Mouse (Mus musculus) stomach, embryonic 14.5 days (tissue): ENCODE measurements around the gene Ell3. TPM values are rescaled to one million over a fixed set of nuclear protein-coding genes. Genes with fewer than 3 reads are reported as not detected.
A peak's percentile ranks its signal among the peaks of the same experiment; 100 is the strongest.

Experiments
- ATAC-seq: fragments of 200-750 bp; cut with Nextera tagmentation; 2 replicates; pipeline ENCODE4 v1.8.0; 2017; ENCODE audit warnings: low read depth, moderate TSS enrichment; ENCODE audit not compliant: insufficient number of reproducible peaks, insufficient read depth, low FRiP score
- H3K27ac ChIP-seq: fragments of 300-500 bp; sonication (generic); 2 replicates; pipeline ENCODE4 v1.5.1; 2014; ENCODE audit warnings: mild to moderate bottlenecking, low read length, moderate library complexity, mixed read lengths
- H3K27me3 ChIP-seq: fragments of 300-500 bp; sonication (generic); 2 replicates; pipeline ENCODE4 v1.6.1; 2014; ENCODE audit warnings: low read length, control low read depth, mixed read lengths; ENCODE audit not compliant: control insufficient read depth, insufficient read depth
- H3K36me3 ChIP-seq: fragments of 300-500 bp; sonication (generic); 2 replicates; pipeline ENCODE4 v1.6.1; 2014; ENCODE audit warnings: mild to moderate bottlenecking, control low read depth, low read length, moderate library complexity, mixed read lengths; ENCODE audit not compliant: control insufficient read depth, insufficient read depth
- H3K4me1 ChIP-seq: fragments of 300-500 bp; sonication (generic); 2 replicates; pipeline ENCODE4 v1.6.1; 2014; ENCODE audit warnings: low read length, control low read depth, mixed read lengths; ENCODE audit not compliant: control insufficient read depth, insufficient read depth
- H3K4me2 ChIP-seq: fragments of 300-500 bp; sonication (generic); replicated peaks from 2 replicates; pipeline ENCODE4 v1.6.1; 2014; ENCODE audit warnings: low read depth, low read length, control low read depth
- H3K4me3 ChIP-seq: fragments of 300-500 bp; sonication (generic); 2 replicates; pipeline ENCODE4 v1.5.1; 2014; ENCODE audit warnings: low read depth, low read length, control low read depth
- H3K9ac ChIP-seq: fragments of 300-500 bp; sonication (generic); replicated peaks from 2 replicates; pipeline ENCODE4 v1.6.1; 2014; ENCODE audit warnings: low read depth, mild to moderate bottlenecking, control low read depth, low read length, moderate library complexity, mixed read lengths
- H3K9me3 ChIP-seq: fragments of 300-500 bp; sonication (generic); 2 replicates; pipeline ENCODE4 v1.6.1; 2016; ENCODE audit warnings: low read depth, low read length, control low read depth; ENCODE audit not compliant: control insufficient read depth
- WGBS: fragments of 180-500 bp; shearing (Covaris S2); extraction: QIAGEN DNeasy Blood & Tissue Kit; methylation state at CpG from one replicate; pipeline ENCODE4 v1.1.7; 2014; 5-methylcytosine and 5-hydroxymethylcytosine counted together
- polyA plus RNA-seq: library from polyadenylated mRNA; unstranded; fragments of >200 nt; fragmentation: Nextera tagmentation; extraction: Ambion mirVana; gene quantifications from 2 replicates; pipeline ENCODE4 v1.2.1, GENCODE M21; 2014

The Ell3 gene
- polyA plus RNA-seq, 1 experiment from 2014 or later: 13.7 TPM

GRCm38 (mm10) chr2:121452361-121452760 is 8.3 kb upstream of the Ell3 start:
- WGBS: 83% methylated on average over 4 of the region's 4 CpGs
- no peak overlapping the region for H3K4me2 ChIP-seq
- no peak overlapping the region for H3K9ac ChIP-seq
- no peaks in the 10 kb centered on the region for H3K9me3 ChIP-seq
- no peak overlapping the region for H3K4me3 ChIP-seq
- H3K36me3 ChIP-seq: peaks cover 19% of the 10 kb centered on the region
- H3K27me3 ChIP-seq: no peaks in the 10 kb centered on the region
- H3K4me1 ChIP-seq: peaks cover 25% of the 10 kb centered on the region; the same call in 1 of the 2 replicates
- no peak overlapping the region for H3K27ac ChIP-seq
- no peak for ATAC-seq

GRCm38 (mm10) chr2:121450093-121450492 is 6.0 kb upstream of the Ell3 start:
- no peaks in the 10 kb centered on the region for H3K9me3 ChIP-seq
- H3K9ac ChIP-seq: peak overlapping the region; percentile 96
- peak overlapping the region; percentile 91 for H3K4me2 ChIP-seq
- H3K27me3 ChIP-seq: no peaks in the 10 kb centered on the region
- peaks cover 17% of the 10 kb centered on the region; the same call in 1 of the 2 replicates for H3K4me1 ChIP-seq
- H3K4me3 ChIP-seq: peak overlapping the region; percentile 92
- peak overlapping the region; percentile 96; the same call in 1 of the 2 replicates for H3K27ac ChIP-seq
- under 1% methylated on average over 7 of the region's 7 CpGs for WGBS
- peaks cover 19% of the 10 kb centered on the region for H3K36me3 ChIP-seq
- ATAC-seq: no peak

- ATAC-seq: peak; percentile 39; the same call in 1 of the 2 replicates
Measured at GRCm38 (mm10) chr2:121449545-121450011, 5.5 kb upstream of the Ell3 start.

DNA sequence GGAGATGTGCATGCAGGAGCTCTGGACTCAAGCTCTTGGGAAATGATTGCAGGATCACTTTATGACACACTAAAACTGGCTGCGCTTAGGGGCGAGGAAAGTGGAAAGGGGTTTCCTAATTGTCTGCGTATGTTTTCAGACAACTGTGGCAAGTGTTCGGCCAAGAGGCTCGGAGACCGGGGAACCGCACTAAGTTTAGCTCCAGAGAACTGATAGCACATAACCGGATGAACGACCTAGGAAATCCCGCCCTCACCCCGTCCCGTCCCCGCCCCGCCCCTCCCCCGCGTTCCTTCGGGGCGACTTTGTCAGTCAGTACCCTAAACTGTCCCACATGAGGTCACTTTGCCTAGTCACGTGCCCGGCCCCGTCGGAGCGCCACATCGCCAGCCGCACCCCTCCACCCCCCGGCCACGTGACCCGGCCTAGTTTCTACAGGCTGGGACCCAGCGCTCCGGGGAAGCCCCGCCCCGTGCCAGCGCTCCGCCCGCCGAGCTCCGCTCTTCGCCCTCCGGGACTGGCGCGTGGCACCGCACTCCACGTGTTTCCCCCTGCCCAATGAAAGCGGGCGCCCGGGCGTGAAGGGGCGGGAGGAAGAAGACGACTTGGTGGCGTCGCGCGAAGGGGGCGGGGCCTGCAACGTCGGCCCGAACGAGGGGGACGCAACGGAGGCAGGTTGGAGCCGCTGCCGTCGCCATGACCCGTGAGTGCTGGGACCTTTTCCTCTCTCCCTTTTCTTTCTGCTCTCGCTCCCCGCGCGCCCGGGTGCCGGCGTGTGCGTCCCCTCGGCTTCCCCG is 4.9 kb upstream of the Ell3 start, which contains the start of gene Serf2:
Gene Serf2, plus strand, starts transcription at position 457 of the 797 bp plus-strand sequence.
- peak; percentile 99 for ATAC-seq
- Histone ChIP-seq H3K9ac (peak within 1 kb of the TSS; percentile 96), H3K27ac (peak within 1 kb of the TSS; percentile 97), H3K36me3 (peaks cover 19% of the 10 kb centered on the region), H3K4me2 (peak within 1 kb of the TSS; percentile 91), H3K4me1 (peaks cover 17% of the 10 kb centered on the region; the same call in 1 of the 2 replicates), H3K27me3 (no peaks in the 10 kb centered on the region), H3K4me3 (peak within 1 kb of the TSS; percentile 92), H3K9me3 (no peaks in the 10 kb centered on the region)
- 0% methylated on average over 63 of the region's 74 CpGs for WGBS

More at GRCm38 (mm10) chr2:121449545-121450011, 5.5 kb upstream of the Ell3 start:
- peak overlapping the region; percentile 96 for H3K27ac ChIP-seq
- peak overlapping the region; percentile 96 for H3K9ac ChIP-seq
- peak overlapping the region; percentile 92 for H3K4me3 ChIP-seq
- WGBS: under 1% methylated on average over 54 of the region's 54 CpGs
- no peaks in the 10 kb centered on the region for H3K27me3 ChIP-seq
- H3K4me1 ChIP-seq: peaks cover 17% of the 10 kb centered on the region; the same call in 1 of the 2 replicates
- peak overlapping the region; percentile 91 for H3K4me2 ChIP-seq
- no peaks in the 10 kb centered on the region for H3K9me3 ChIP-seq
- peaks cover 19% of the 10 kb centered on the region for H3K36me3 ChIP-seq

DNA sequence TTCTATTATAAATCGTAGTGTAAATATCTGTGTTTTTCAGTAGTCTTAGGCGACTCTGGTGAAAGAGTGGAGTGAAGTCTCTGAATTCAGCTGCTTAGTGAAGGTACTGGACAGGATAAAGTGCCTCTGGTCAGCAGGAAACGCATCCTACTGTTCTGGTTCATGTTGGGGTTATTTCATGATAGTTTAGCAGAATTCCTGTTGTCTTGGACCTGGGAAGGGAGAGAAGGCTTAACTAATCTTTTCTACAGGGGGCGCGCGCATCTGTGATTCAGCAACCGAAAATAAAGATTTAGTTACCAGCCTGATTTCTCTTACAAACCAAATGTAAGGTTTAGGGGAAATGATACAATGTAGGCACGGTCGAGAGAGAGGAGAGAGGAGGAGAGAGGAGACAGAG is 4.1 kb upstream of the Ell3 start:
- H3K27ac ChIP-seq: peak overlapping the region; percentile 97
- no peaks in the 10 kb centered on the region for H3K9me3 ChIP-seq
- ATAC-seq: no peak
- no peaks in the 10 kb centered on the region for H3K27me3 ChIP-seq
- 13% methylated on average over 9 of the region's 9 CpGs for WGBS
- H3K4me1 ChIP-seq: peaks cover 20% of the 10 kb centered on the region; the same call in 1 of the 2 replicates
- peak overlapping the region; percentile 92 for H3K4me3 ChIP-seq
- peaks cover 14% of the 10 kb centered on the region for H3K36me3 ChIP-seq
- peak overlapping the region; percentile 25; the same call in 1 of the 2 replicates for H3K9ac ChIP-seq
- peak overlapping the region; percentile 82 for H3K4me2 ChIP-seq

DNA sequence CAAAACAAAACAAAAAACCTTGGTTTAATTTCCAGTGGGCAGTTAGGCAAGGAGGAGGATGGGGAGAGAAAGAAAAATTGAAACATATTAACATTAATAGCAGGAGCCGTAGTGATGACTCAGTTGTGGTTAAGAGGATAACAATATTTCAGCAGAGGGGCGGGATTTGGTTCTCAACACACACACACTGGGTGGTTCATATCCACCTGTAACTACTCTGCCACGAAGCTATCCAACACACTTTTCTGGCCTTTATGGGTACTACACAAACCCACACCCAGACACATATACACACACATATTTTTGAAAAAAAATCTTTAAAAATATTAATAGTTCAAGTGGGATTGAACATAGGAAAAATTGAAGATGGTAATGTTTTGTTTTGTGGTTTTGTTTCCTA is 2.9 kb upstream of the Ell3 start:
- ATAC-seq: no peak
- H3K4me1 ChIP-seq: peaks cover 29% of the 10 kb centered on the region; the same call in 1 of the 2 replicates
- H3K9ac ChIP-seq: no peak overlapping the region
- H3K27ac ChIP-seq: no peak overlapping the region
- H3K27me3 ChIP-seq: no peaks in the 10 kb centered on the region
- H3K4me3 ChIP-seq: no peak overlapping the region
- peaks cover 5% of the 10 kb centered on the region; the same call in 1 of the 2 replicates for H3K36me3 ChIP-seq
- H3K4me2 ChIP-seq: no peak overlapping the region
- 81% methylated on average over 3 of the region's 3 CpGs for WGBS
- no peaks in the 10 kb centered on the region for H3K9me3 ChIP-seq

GRCm38 (mm10) chr2:121446506-121446905 is 2.4 kb upstream of the Ell3 start:
- WGBS: 79% methylated on average over 4 of the region's 4 CpGs
- Histone ChIP-seq H3K4me3 (no peak overlapping the region), H3K4me2 (no peak overlapping the region)

GRCm38 (mm10) chr2:121445117-121445516 is 1.0 kb upstream of the Ell3 start:
- Histone ChIP-seq H3K36me3 (0 out of 2 replicates have a peak, but pooled peaks cover under 1% of the 10 kb centered on the region), H3K27ac (no peak overlapping the region), H3K9me3 (no peaks in the 10 kb centered on the region), H3K4me2 (no peak overlapping the region), H3K4me1 (peaks cover 21% of the 10 kb centered on the region; the same call in 1 of the 2 replicates), H3K9ac (no peak overlapping the region), H3K27me3 (0 out of 2 replicates have a peak, but pooled peaks cover 3% of the 10 kb centered on the region), H3K4me3 (no peak overlapping the region)
- WGBS: 86% methylated on average over 3 of the region's 3 CpGs
- no peak for ATAC-seq

More at GRCm38 (mm10) chr2:121446506-121446905, 2.4 kb upstream of the Ell3 start:
- no peak overlapping the region for H3K27ac ChIP-seq
- peaks cover 3% of the 10 kb centered on the region; the same call in 1 of the 2 replicates for H3K36me3 ChIP-seq
- H3K27me3 ChIP-seq: 0 out of 2 replicates have a peak, but pooled peaks cover under 1% of the 10 kb centered on the region
- peaks cover 32% of the 10 kb centered on the region; the same call in 1 of the 2 replicates for H3K4me1 ChIP-seq
- no peak overlapping the region for H3K9ac ChIP-seq
- no peak for ATAC-seq
- H3K9me3 ChIP-seq: no peaks in the 10 kb centered on the region
